Mouse (Mus musculus) mature B cell (primary cell): ENCODE measurements around the gene Pnkp.
"Not testable (repeated sequence)": the region's sequence is repeated elsewhere in the genome, so short reads cannot be mapped to it uniquely, and the experiment has no call there.

Experiments used
- in situ Hi-C: fragments of 300-500 bp; cut with MboI; formaldehyde crosslinking; loops from 2 replicates; pipeline ENCODE4 v1.14.3; 2019

The Pnkp gene

DNA sequence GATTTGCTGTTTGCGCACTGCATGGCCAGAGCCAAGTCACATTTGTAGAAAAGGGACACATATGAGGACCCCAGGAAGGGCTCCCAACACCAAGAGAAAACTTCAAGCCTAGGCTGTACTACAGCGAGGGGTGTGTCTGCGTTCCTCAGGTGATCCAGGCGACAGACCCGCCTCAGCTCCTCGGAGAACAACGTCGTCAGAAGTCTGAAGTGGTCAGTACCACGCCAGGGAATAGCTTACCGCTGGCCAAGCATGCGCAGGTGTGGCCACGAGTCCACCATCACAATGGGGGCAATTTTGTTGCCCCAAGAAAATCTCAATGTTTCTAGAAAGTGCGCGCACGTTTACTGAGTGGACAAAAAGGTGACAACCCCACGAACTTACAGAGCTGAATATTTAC, 11.5 kb downstream of the Pnkp start:
- in situ Hi-C loops: no loop called here

- in situ Hi-C loops: no loop called here
These were observed 12.2 kb downstream of the Pnkp start for GRCm38 (mm10) chr7:44868919-44869696.

GRCm38 (mm10) chr7:44869697-44870528, 13.0 kb downstream of the Pnkp start, which contains the start of gene Ptov1:
Gene Ptov1 (minus strand): TSS chr7:44869788.
- in situ Hi-C loops: no loop called here

DNA sequence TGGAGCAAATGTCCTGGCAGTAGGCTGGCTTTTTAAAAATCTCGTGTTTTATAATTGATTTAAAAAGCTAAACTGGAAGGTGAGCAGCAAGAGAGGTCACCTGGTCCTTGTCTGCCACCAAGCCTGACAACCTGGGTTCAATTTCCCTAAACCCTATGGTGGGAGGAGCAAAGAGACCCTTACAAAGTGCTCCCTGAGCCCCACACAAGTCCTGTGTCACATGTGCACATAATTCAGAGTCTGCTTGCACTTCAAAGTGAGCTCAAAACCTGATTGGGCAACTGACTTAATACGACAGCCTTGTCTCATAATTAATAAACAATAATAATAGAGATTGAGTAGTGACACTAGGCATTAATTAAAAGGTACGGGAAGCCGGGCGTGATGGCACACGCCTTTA, 13.7 kb downstream of the Pnkp start:
- in situ Hi-C loops: no loop called here

DNA sequence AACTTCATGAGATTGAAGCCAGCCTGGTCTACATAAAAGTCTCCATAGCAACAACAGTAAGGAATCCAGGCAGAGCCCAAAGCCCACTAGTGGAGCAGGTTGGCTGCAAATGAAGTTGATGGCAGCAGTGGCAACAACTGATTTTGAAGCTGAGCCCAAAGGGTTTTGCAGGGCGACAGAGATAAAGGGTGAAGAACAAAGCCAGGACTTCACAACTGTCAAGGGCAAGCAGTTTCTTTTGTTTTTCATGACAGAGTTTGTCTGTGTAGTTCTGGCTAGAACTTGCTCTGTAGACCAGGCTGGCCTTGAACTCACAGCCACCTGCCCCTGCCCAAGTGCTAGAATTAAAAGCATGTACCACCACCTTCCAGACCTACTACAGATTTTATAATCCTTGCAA, 14.2 kb downstream of the Pnkp start:
- in situ Hi-C loops: no loop called here

GRCm38 (mm10) chr7:44871774-44872173, 14.8 kb downstream of the Pnkp start:
- in situ Hi-C loops: not testable (repeated sequence)

- in situ Hi-C loops: no loop called here
These were observed 20.9 kb downstream of the Pnkp start for GRCm38 (mm10) chr7:44877833-44878232.

DNA sequence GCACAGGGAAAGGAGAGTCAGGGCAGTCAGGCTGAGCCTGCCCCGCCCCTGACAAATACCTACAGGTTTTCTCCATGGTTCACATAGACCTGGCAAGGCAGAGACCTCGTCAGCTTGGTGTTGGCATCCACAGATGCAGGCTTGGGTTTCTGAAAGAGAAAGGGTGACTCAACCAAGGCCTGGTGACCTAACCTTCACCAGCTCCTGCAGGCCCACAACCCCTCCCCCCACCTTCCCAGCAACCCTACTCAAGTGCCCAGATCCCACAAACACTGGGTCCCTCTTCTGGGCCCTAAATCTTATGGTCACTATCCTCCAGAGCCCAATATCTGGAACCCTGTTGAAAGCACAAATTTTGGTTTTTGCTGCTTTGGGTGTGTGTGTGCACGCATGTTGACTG, 26.1 kb downstream of the Pnkp start:
- in situ Hi-C loops: no loop called here

- in situ Hi-C loops: no loop called here
These were observed 27.7 kb downstream of the Pnkp start for GRCm38 (mm10) chr7:44884637-44885036.

DNA sequence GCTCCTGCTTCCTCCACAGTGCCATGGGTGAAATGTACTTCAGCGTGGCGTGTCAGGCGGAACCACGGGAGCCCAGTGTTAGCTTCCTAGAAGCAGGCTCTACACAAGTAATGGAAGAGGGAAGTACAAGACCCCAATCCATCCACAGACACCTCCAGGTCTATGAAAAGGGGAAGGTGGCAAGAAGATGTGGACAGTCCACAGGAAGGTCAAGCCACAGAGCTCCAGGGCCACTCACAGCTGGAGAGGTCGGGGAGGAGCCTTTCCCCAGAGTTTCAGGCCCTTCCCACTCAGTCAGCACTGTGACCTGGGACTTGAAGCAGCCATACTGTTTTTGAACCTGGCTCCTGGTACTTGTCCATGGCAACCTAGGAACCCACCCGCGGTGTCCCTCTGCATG, 30.0 kb downstream of the Pnkp start:
- in situ Hi-C loops: no loop called here

- in situ Hi-C loops: no loop called here
These were observed 31.5 kb downstream of the Pnkp start for GRCm38 (mm10) chr7:44888256-44889105.

GRCm38 (mm10) chr7:44890180-44890579, 33.2 kb downstream of the Pnkp start:
- in situ Hi-C loops: no loop called here

- in situ Hi-C loops: no loop called here
These were observed 33.8 kb downstream of the Pnkp start for GRCm38 (mm10) chr7:44890737-44891136.

DNA sequence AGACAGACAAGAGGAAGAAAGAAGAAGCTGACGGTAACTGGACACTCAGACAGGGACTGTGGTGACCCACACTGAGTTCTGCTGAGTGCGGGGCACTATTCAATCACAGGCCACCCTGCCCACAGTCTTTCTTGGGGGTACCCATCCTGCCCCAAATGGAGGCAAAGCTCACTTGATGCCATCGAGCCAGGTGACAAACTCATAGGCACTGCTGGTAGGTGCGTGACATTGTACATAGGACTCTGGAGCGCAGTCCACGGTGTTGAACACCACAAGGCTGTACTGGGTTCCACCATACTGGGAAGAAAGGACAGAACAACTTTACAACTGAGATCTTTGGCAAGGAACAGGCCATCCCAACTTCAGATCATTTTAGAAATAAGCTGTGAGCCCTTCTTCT, 34.7 kb downstream of the Pnkp start:
- in situ Hi-C loops: no loop called here

GRCm38 (mm10) chr7:44892276-44892921, 35.5 kb downstream of the Pnkp start, which contains the start of gene Med25:
Gene Med25 (minus strand): TSS chr7:44892712.
- in situ Hi-C loops: no loop called here

DNA sequence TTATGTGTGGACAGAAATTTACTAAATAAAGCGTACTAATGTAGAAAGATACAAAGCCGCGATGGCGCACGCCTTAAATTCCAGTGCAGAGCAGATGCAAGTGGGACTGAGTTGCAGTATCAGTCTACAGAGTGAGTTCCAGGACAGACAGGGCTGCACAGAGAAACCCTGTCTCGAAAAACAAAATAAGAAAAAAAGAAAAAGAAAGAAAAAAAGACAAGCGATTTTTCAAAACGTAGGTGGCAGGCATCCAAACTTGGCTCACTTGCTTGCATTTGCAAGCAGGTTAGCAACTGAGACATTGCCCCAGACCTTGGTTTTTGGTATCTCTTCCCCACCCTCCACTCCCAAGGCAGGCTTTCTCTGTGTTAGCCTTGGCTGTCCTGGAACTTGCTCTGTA, 36.3 kb downstream of the Pnkp start:
- in situ Hi-C loops: no loop called here

- in situ Hi-C loops: no loop called here
These were observed 37.2 kb downstream of the Pnkp start for GRCm38 (mm10) chr7:44894175-44894574.

- in situ Hi-C loops: no loop called here
These were observed 38.3 kb downstream of the Pnkp start for GRCm38 (mm10) chr7:44895206-44895592.

DNA sequence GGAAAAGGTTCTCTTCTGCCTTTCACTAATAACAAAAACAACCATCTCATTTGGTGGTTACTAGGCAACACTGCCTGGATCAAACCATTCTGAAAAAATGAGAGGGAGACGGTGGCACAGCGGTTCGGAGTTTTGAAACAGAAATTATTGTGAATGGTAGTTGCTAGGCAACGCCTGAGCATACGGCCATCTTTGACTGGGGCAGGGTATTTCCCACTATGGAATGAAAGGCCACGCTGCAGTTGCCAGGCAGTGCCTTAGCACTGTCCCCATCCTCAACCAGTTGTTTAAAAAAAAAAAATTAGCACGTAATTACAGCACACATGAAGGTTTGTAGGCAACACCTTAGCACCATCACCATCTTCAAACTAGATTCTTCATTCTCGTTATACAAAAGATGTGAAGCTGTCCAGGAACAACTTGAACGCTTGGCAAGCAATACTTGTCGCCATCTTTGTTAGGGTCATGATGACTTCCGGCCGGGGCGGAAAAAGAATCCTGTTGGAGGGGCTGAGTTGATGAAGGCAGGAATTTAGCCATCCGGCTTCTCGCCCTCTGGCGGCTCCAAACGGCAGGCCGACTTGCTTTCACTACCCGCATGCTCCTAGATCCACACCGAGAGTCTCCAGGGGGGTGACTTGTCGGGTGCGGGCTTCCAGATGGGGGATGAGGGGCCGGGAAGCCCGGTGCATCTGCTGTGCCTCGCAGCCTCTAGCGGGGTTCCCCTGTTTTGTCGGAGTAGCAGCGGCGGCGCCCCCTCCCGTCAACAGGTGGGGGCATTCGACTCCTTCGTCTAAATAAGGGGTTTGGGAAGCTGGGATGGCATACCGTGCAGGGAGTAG, 38.9 kb downstream of the Pnkp start, which contains the start of gene Fuz:
Gene Fuz (plus strand): TSS at position 487 of the 842 bp plus-strand sequence.
- in situ Hi-C loops: no loop called here

- in situ Hi-C loops: no loop called here
These were observed 39.6 kb downstream of the Pnkp start for GRCm38 (mm10) chr7:44896499-44896898.

- in situ Hi-C loops: no loop called here
These were observed 41.7 kb downstream of the Pnkp start for GRCm38 (mm10) chr7:44898607-44899006.
